Mouse (Mus musculus): Measurements from ENCODE around the gene Tom1l2. TPM values are rescaled to one million over a fixed set of nuclear protein-coding genes. Genes with fewer than 3 reads are reported as not detected.
A peak's percentile ranks its signal among the peaks of the same experiment; 100 is the strongest.

Tom1l2 gene
- total RNA-seq (2015) (6.8 and 9.0 TPM in 2 replicates), total RNA-seq (2017) (4.5 and 4.8 TPM in 2 replicates)

DNA sequence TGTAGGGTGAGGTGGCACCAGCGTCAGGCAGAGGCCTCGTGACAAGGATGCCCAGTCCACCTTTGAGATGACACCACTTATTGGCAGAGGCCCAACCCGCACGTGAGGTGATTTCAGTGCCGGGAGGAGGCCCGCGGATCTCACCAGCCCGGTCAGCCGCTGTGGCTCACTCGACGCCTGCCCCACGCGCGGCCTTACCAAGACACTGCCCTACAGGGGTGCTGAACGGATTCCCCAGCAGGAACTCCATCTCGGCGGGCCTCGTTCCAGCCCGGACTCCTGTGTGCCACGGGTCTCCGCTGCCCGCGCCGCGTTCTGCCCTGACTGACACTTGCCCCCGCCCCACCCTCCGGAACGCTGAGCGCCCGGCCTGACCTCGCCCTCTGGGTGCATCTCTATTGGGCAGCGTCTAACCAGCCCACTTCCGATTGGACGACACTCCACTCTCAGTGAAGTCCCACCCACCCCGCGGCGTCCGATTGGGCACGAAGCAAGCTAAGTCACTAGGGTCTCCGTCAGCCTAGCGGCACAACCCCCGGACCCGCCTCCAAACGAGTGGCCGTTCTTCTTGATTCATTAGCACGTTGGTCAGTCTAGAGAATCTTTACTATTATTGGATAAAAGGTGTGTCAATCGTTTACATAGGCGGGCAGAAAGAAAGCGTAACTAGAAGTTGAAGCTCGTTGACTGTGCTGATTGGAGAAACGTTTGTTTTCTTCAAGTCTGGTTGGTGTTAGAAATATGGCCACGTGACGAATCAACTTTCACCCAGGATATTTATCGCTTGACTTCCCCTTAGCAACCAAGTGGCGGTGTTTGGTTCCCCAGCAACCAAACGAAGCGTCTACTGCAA lies at the start of gene Tom1l2, which contains the start of gene Drc3:
Tom1l2 (minus strand) TSS at position 347 of the 853 bp plus-strand sequence.
Drc3 (plus strand) TSS at position 771 of the 853 bp plus-strand sequence.
- ATAC-seq (replicated peaks; ENCODE audit: poor library complexity): peak; percentile 93

DNA sequence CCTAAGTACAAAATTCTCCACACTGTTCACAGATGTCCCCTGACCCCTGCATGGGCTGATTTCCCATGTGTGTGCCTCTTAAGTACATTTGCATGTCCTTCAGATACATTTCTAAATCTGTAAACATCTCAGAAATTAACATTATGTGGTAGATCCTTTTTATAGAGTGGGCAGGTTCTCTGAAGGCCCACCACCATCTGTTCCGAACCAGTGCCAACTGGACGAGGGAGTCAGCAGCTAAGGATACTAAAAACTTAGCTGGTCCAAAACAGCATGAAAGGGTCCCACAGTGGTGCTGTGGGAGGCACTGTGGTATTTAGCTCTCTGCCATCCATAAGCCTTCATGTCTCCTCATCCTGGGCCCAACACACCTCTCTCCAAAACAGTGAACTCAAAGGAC lies 44.5 kb upstream of the Tom1l2 start:
- no peak for ATAC-seq (replicated peaks; ENCODE audit: poor library complexity)

DNA sequence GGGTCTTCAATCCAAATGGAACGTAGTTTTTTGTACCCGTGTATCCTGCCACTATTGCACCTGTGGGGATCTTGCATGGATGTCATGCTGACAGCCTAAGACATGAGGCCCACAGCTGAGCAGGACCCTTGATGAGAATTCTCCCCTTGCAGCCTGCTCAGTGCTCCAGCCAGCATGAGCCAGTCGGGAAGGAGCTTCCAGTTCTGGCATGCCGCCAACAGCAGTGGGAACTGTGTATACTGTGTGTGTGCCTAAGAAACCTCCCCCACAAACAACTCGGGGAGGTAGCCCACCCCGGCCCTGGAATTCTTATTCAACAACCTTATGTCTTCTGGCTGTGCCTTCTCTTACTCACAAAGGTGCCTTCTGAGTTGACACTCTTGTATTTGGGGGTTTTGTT lies 43.8 kb upstream of the Tom1l2 start:
- no peak for ATAC-seq (replicated peaks; ENCODE audit: poor library complexity)

GRCm38 (mm10) chr11:60391346-60391745 lies 38.6 kb upstream of the Tom1l2 start:
- ATAC-seq (replicated peaks; ENCODE audit: poor library complexity): no peak

GRCm38 (mm10) chr11:60387944-60388343 lies 35.2 kb upstream of the Tom1l2 start:
- no peak for ATAC-seq (replicated peaks; ENCODE audit: poor library complexity)

GRCm38 (mm10) chr11:60385946-60386345 lies 33.2 kb upstream of the Tom1l2 start:
- ATAC-seq (replicated peaks; ENCODE audit: poor library complexity): no peak

DNA sequence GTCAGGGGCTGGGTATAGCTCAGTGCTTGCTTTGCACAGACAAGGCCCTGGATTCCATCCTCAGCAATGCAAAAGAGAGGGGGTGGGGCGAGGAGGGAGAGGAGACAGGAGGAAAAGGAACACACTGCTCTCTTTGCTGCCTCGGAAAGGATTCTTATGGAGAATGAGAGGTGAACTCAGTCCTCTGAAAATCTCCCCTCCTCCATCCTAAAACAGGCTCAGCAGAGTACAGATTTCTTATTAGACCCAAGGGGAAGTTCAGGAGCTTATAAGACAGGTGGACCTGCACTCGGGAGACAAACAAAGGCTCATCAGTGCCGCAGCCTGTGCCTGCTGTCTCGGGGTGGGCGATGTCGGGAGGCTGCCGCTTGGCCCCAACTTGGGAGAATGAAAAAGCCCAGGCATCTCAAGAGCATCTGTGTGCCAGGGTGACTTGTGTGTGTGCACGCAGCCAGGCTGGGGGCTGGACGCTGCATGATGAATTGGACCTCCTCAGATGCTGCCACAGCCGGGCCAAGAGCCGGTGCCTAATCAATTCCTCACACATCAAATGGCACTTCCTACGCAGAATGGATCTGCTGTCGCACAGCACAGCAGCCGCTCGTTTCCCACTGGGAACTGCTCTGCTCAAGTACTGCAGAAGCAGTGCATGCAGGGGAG lies 32.2 kb upstream of the Tom1l2 start:
- no peak for ATAC-seq (replicated peaks; ENCODE audit: poor library complexity)

GRCm38 (mm10) chr11:60383518-60383917 lies 30.8 kb upstream of the Tom1l2 start:
- ATAC-seq (replicated peaks; ENCODE audit: poor library complexity): no peak

DNA sequence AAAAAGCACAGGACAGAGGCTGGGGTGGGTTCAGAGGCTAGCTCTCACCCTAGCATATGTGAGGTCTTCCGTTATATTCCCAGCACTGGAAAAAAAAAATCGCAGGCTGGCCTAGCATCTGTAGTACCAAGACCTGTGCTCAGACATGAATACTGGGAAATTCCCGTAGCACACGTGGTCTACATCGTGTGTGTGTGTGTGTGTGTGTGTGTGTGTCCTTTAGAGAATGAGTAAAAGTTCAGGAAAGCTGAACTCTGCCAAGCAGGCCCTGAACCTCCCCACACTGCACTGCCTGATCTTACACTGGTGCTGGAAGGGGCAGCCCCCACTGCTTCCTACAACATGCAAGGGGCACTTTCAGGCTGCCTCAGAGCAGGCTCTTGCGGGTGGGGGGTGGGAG lies 21.8 kb upstream of the Tom1l2 start:
- ATAC-seq (replicated peaks; ENCODE audit: poor library complexity): no peak

- ATAC-seq (replicated peaks; ENCODE audit: poor library complexity): no peak
Measured at GRCm38 (mm10) chr11:60370431-60370830, 17.7 kb upstream of the Tom1l2 start.

GRCm38 (mm10) chr11:60369448-60369847 lies 16.7 kb upstream of the Tom1l2 start:
- ATAC-seq (replicated peaks; ENCODE audit: poor library complexity): no peak

GRCm38 (mm10) chr11:60368909-60369308 lies 16.2 kb upstream of the Tom1l2 start:
- no peak for ATAC-seq (replicated peaks; ENCODE audit: poor library complexity)

- peak; percentile 48 for ATAC-seq (replicated peaks; ENCODE audit: poor library complexity)
Measured at GRCm38 (mm10) chr11:60367256-60367655, 14.6 kb upstream of the Tom1l2 start.

DNA sequence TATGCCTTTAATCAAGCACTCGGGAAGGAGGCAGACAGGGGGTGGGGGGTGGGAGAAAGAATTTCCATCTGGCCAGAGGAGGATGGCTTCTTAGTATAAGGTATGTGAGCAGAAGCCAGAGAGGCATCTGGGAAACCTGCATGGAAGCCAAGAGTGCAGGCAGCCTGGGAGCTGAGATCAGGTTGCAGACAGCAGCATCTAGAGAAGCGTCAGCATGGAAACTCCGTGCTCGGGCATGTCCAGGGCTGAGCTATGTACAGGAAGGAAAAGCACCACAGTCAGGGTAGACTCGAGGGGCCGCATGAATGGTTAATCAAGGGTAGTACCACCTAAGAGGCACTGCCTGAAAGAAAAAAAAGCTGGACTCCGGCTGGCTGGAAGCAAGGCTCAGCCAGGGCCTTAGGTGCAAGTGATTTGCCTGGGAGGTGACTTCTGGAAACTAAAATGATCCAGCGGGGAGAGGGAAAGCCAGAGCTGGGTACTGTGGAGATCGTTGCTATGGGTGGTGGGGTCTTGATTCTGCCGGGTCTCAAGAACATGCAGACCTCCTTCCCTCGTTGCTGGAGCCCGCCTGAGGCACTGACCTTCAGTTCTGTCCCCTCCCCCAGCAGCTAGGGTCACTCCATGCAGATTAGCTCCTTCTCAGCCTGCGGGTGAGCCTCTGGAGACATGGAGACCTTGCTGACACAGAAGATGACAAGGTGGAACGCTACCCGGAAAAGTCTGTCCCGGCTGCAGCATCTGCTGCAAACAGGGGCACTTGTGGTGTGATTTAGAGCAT lies 13.7 kb upstream of the Tom1l2 start:
- ATAC-seq (replicated peaks; ENCODE audit: poor library complexity): no peak

GRCm38 (mm10) chr11:60360631-60361201 lies 8.0 kb upstream of the Tom1l2 start:
- ATAC-seq (replicated peaks; ENCODE audit: poor library complexity): no peak

- no peak for ATAC-seq (replicated peaks; ENCODE audit: poor library complexity)
Measured at GRCm38 (mm10) chr11:60359936-60360335, 7.2 kb upstream of the Tom1l2 start.

GRCm38 (mm10) chr11:60359138-60359537 lies 6.4 kb upstream of the Tom1l2 start:
- peak; percentile 14; the same call in 1 of the 2 replicates for ATAC-seq (replicated peaks; ENCODE audit: poor library complexity)

- no peak for ATAC-seq (replicated peaks; ENCODE audit: poor library complexity)
Measured at GRCm38 (mm10) chr11:60358548-60358947, 5.8 kb upstream of the Tom1l2 start.

DNA sequence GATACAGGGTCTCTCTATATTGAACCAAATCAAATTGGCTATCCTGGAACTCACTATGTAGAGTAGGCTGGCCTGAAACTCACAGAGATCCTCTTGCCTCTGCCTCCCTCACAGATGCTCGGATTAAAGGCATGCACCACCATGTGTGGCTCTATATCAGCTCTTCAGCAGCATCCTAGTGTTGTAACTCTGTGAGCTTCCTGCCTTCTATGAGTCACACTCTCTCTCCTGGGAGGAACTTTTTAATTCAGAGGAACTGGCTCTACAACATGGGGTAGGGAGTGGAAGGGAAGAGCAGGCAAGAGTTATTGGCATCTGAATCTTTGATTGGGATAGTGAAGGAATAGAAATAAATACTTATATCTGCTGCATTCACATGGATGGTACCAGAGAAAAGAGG lies 4.4 kb upstream of the Tom1l2 start:
- no peak for ATAC-seq (replicated peaks; ENCODE audit: poor library complexity)

DNA sequence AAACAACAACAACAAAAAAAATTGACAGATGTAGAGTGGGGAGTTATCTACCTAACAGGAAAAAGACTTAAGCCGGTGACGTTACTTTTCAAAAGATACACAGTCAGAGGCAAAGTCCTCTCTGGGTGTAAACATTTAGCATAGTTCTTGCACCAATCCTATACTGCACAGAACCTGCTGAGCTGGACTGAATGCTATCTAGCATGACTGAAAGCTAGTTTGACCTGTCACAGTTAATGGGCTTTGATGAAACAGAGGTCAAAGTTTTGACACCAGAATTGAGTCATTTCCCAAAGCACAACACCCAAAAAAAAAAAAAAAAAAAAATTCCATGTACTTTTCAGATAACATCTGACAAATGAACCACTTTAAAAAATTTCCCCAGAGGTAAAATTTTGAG lies 3.2 kb upstream of the Tom1l2 start:
- ATAC-seq (replicated peaks; ENCODE audit: poor library complexity): no peak

GRCm38 (mm10) chr11:60351925-60352371 lies 757 bp downstream of the Tom1l2 start:
- no peak for ATAC-seq (replicated peaks; ENCODE audit: poor library complexity)

Data from megakaryocyte progenitor cell, adult 5-6 weeks (primary cell).